In genomic region chr12:99902867-99903370, GRCm38 (mm10) we compare ENCODE assay signal across 10 mouse cellular contexts. TPM values are rescaled to one million over a fixed set of nuclear protein-coding genes. Genes with fewer than 3 reads are reported as not detected.
DNase-seq lines count a peak whose midpoint lies in the region; ATAC-seq and TF ChIP-seq lines count a peak whose summit lies in the region.
"Had no signal": no experiment of that assay in that cellular context is flagged by ENCODE, and none has a peak within 500 bp of the region (broad histone marks: within the 10 kb centered on the region; RNA-seq: fewer than 3 reads in every experiment).

No protein-coding gene starts in this region.

- H3K36me3 ChIP-seq in heart, embryonic 16.5 days (ENCODE audit: control insufficient read depth, insufficient read depth) = peaks cover 37% of the 10 kb centered on the region
- peaks cover 77% of the 10 kb centered on the region for H3K36me3 ChIP-seq in lung, embryonic 14.5 days (ENCODE audit: insufficient read depth)

- no peak for TF ChIP-seq CTCF in lung, embryonic 14.5 days (IDR thresholded peaks at IDR 0.05; ENCODE audit: low read depth)

- H3K4me2 ChIP-seq in heart, embryonic 16.5 days (ENCODE audit: low read depth, low read length) = no peak overlapping the region
- H3K4me2 ChIP-seq in lung, embryonic 14.5 days = no peak overlapping the region
- H3K4me2 ChIP-seq: lung, embryonic 15.5 days had no signal

- intact Hi-C loops in left cerebral cortex, postnatal 10 days (cut with DNase I) = loop anchor here (5.0 kb wide), 2 partner anchors 59 to 199 kb away; partner anchors contain the start of gene Kcnk13

- 0 out of 2 replicates have a peak overlapping the region, but pooled peaks have one; percentile 36 for H3K9ac ChIP-seq in heart, embryonic 16.5 days (ENCODE audit: low read length)
- no peak overlapping the region for H3K9ac ChIP-seq in lung, embryonic 14.5 days
- H3K9ac ChIP-seq: lung, embryonic 15.5 days had no signal

- 56% methylated on average over 4 of the region's 4 CpGs for WGBS in heart, embryonic 16.5 days
- 77% methylated on average over 4 of the region's 4 CpGs for WGBS in lung, embryonic 14.5 days

- H3K9me3 ChIP-seq in heart, embryonic 16.5 days (replicated peaks; ENCODE audit: control insufficient read depth, low read length) = no peaks in the 10 kb centered on the region
- H3K9me3 ChIP-seq in lung, embryonic 14.5 days (ENCODE audit: low read depth, low read length) = no peaks in the 10 kb centered on the region
- H3K9me3 ChIP-seq: lung, embryonic 15.5 days had no signal

- H3K4me1 ChIP-seq in heart, embryonic 16.5 days (ENCODE audit: control insufficient read depth, insufficient read depth, low read length) = peaks cover 11% of the 10 kb centered on the region
- no peaks in the 10 kb centered on the region for H3K4me1 ChIP-seq in lung, embryonic 14.5 days (ENCODE audit: insufficient read depth)

- DNase-seq in heart, adult 11 months = no peak
- DNase-seq in lung, embryonic 14.5 days = no peak
- DNase-seq in lung, postnatal 10 days = no peak
- DNase-seq in left cerebral cortex, postnatal 10 days (ENCODE audit: extremely low spot score in 1 of 2, low spot score in 2 of 2) = no peak
- DNase-seq: cerebellum, adult 11-12 months had no signal

- peak overlapping the region; percentile 93 for H3K27ac ChIP-seq in heart, embryonic 16.5 days (ENCODE audit: low read length)
- peak overlapping the region; percentile 30; the same call in 1 of the 2 replicates for H3K27ac ChIP-seq in lung, embryonic 14.5 days (ENCODE audit: low read depth)
- H3K27ac ChIP-seq: lung, embryonic 15.5 days had no signal

- H3K27me3 ChIP-seq in heart, embryonic 16.5 days (ENCODE audit: control insufficient read depth, insufficient read depth, low read length) = no peaks in the 10 kb centered on the region
- H3K27me3 ChIP-seq in lung, embryonic 14.5 days (ENCODE audit: insufficient read depth, low read length) = no peaks in the 10 kb centered on the region
- H3K27me3 ChIP-seq: lung, embryonic 15.5 days had no signal

- ATAC-seq in heart, embryonic 16.5 days (replicated peaks; ENCODE audit: extremely low read depth, insufficient read depth, low FRiP score) = peak; percentile 38; the same call in 1 of the 2 replicates
- no peak for ATAC-seq in lung, embryonic 14.5 days (ENCODE audit: insufficient read depth)
- ATAC-seq in common myeloid progenitor, adult 5-6 weeks (replicated peaks; ENCODE audit: low read depth, poor library complexity, severe bottlenecking) = peak; percentile 71
- ATAC-seq in megakaryocyte progenitor cell, adult 5-6 weeks (replicated peaks; ENCODE audit: poor library complexity) = peak; percentile 70

- no peak overlapping the region for H3K4me3 ChIP-seq in heart, embryonic 16.5 days (ENCODE audit: low read length)
- H3K4me3 ChIP-seq in lung, embryonic 14.5 days (ENCODE audit: low read depth, low read length) = no peak overlapping the region
- H3K4me3 ChIP-seq: erythroblast, embryonic 14.5 days; lung, embryonic 15.5 days had no signal

RNA-seq across cellular contexts. Expression of gene Tdp1, which starts 18.6 kb away (rescaled TPM):
- polyA plus RNA-seq in heart, embryonic 16.5 days (2015; fragmentation: Nextera tagmentation; extraction: Ambion mirVana) = 27.4 and 30.5 TPM in 2 replicates
- polyA plus RNA-seq in lung, embryonic 14.5 days (2014; fragmentation: Nextera tagmentation; extraction: Ambion mirVana) = 74.8 and 82.9 TPM in 2 replicates
- 18.9 and 25.4 TPM in 2 replicates for total RNA-seq in common myeloid progenitor, adult 5-6 weeks (2017)
- total RNA-seq in megakaryocyte progenitor cell, adult 5-6 weeks (2015) = 33.1 and 37.8 TPM in 2 replicates
- total RNA-seq in megakaryocyte progenitor cell, adult 5-6 weeks (2017) = 13.1 and 21.4 TPM in 2 replicates
- 10 to 100 TPM; 28.2 to 30.9 TPM for total RNA-seq in left cerebral cortex, postnatal 10 days (2021)

RNA-seq across cellular contexts. Expression of gene Efcab11, which starts 18.7 kb away (rescaled TPM):
- polyA plus RNA-seq in heart, embryonic 16.5 days (2015; fragmentation: Nextera tagmentation; extraction: Ambion mirVana) = 8.8 and 9.7 TPM in 2 replicates
- polyA plus RNA-seq in lung, embryonic 14.5 days (2014; fragmentation: Nextera tagmentation; extraction: Ambion mirVana) = 22.1 and 22.8 TPM in 2 replicates
- 4.9 and 6.3 TPM in 2 replicates for total RNA-seq in common myeloid progenitor, adult 5-6 weeks (2017)
- total RNA-seq in megakaryocyte progenitor cell, adult 5-6 weeks (2015) = 5.1 and 5.4 TPM in 2 replicates
- 7.5 and 10.2 TPM in 2 replicates for total RNA-seq in megakaryocyte progenitor cell, adult 5-6 weeks (2017)
- total RNA-seq in left cerebral cortex, postnatal 10 days (2021) = under 1 TPM; 0.49 to 0.73 TPM
